10 mouse cellular contexts compared by ENCODE assay signal in the genomic region with DNA sequence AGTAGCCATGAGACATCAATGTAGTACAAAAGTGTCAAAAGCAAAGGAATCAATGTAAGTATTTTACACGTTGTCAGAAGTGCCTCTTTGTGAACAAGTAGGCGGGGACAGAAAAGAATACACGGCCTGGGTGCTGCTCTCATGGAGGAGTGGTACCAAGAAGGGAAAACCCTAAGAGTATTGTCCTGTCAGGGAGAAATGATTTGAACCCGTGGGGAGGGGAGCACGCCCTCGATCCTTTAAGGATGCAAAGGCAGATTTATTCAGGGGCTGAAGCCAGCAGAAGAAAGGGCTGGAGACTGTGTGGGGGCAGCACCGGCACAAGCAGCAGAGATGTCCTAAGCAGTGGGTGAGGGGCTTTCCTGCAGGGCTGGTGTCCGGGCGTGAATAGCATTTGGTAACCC. TPM values are rescaled to one million over a fixed set of nuclear protein-coding genes. Genes with fewer than 3 reads are reported as not detected.
A peak's percentile ranks its signal among the peaks of the same experiment; 100 is the strongest.
DNase-seq lines count a peak whose midpoint lies in the region; ATAC-seq lines count a peak whose summit lies in the region.
"Had no signal": no experiment of that assay in that cellular context is flagged by ENCODE, and none has a peak within 500 bp of the region (broad histone marks: within the 10 kb centered on the region; RNA-seq: fewer than 3 reads in every experiment).

No protein-coding gene starts in this region.

- no peak for DNase-seq in heart, embryonic 10.5 days (ENCODE audit: low spot score)
- no peak for DNase-seq in heart, postnatal 25 days (ENCODE audit: low spot score)
- peak; percentile 71 for DNase-seq in ES-CJ7 (ENCODE audit: low read depth, low spot score)
- DNase-seq in forebrain, embryonic 11.5 days (ENCODE audit: low spot score), result peak; percentile 63
- DNase-seq in limb, embryonic 10.5 days (ENCODE audit: low spot score), result no peak
- no peak for DNase-seq in layer of hippocampus, adult 11-12 months (ENCODE audit: low spot score)

- H3K4me2 ChIP-seq in forebrain, embryonic 11.5 days (ENCODE audit: low read depth, low read length, severe bottlenecking), result peak overlapping the region; percentile 42
- no peak overlapping the region for H3K4me2 ChIP-seq in liver, embryonic 12.5 days
- H3K4me2 ChIP-seq in kidney, embryonic 14.5 days (replicated peaks; ENCODE audit: low read depth, low read length), result no peak overlapping the region; the same call in 1 of the 2 replicates

- no peak overlapping the region for H3K27ac ChIP-seq in heart, embryonic 10.5 days
- H3K27ac ChIP-seq in forebrain, embryonic 11.5 days (ENCODE audit: low read depth, low read length), result peak overlapping the region; percentile 93
- peak overlapping the region; percentile 44; the same call in 1 of the 2 replicates for H3K27ac ChIP-seq in limb, embryonic 10.5 days
- no peak overlapping the region for H3K27ac ChIP-seq in liver, embryonic 12.5 days
- H3K27ac ChIP-seq in kidney, embryonic 14.5 days (ENCODE audit: low read depth, low read length), result no peak overlapping the region

- H3K9me3 ChIP-seq in heart, embryonic 10.5 days, result no peaks in the 10 kb centered on the region
- no peaks in the 10 kb centered on the region for H3K9me3 ChIP-seq in forebrain, embryonic 11.5 days (ENCODE audit: control insufficient read depth, low read length)
- no peaks in the 10 kb centered on the region for H3K9me3 ChIP-seq in limb, embryonic 10.5 days (replicated peaks)
- H3K9me3 ChIP-seq in liver, embryonic 12.5 days (replicated peaks), result no peaks in the 10 kb centered on the region
- no peaks in the 10 kb centered on the region for H3K9me3 ChIP-seq in kidney, embryonic 14.5 days (ENCODE audit: control insufficient read depth, low read length)
- H3K9me3 ChIP-seq: kidney, embryonic 15.5 days had no signal

- intact Hi-C loops in heart, postnatal 25 days (cut with DNase I), result no loop called here

- 0 out of 2 replicates have a peak overlapping the region, but pooled peaks have one; percentile 47 for H3K4me3 ChIP-seq in heart, embryonic 10.5 days
- H3K4me3 ChIP-seq in forebrain, embryonic 11.5 days (ENCODE audit: low read depth, low read length), result no peak overlapping the region
- H3K4me3 ChIP-seq in limb, embryonic 10.5 days, result no peak overlapping the region
- no peak overlapping the region for H3K4me3 ChIP-seq in liver, embryonic 12.5 days
- H3K4me3 ChIP-seq in kidney, embryonic 14.5 days (ENCODE audit: low read length), result no peak overlapping the region
- H3K4me3 ChIP-seq: kidney, embryonic 15.5 days had no signal

- peaks cover 16% of the 10 kb centered on the region for H3K4me1 ChIP-seq in heart, embryonic 10.5 days
- H3K4me1 ChIP-seq in forebrain, embryonic 11.5 days (replicated peaks; ENCODE audit: control insufficient read depth, insufficient read depth, low read length), result peaks cover 13% of the 10 kb centered on the region; the same call in 1 of the 2 replicates
- H3K4me1 ChIP-seq in limb, embryonic 10.5 days, result peaks cover 6% of the 10 kb centered on the region; the same call in 1 of the 2 replicates
- H3K4me1 ChIP-seq in liver, embryonic 12.5 days, result no peaks in the 10 kb centered on the region
- H3K4me1 ChIP-seq in kidney, embryonic 14.5 days (ENCODE audit: control insufficient read depth, insufficient read depth, low read length), result 0 out of 2 replicates have a peak, but pooled peaks cover 3% of the 10 kb centered on the region

- H3K9ac ChIP-seq in forebrain, embryonic 11.5 days (ENCODE audit: low read length), result peak overlapping the region; percentile 55
- H3K9ac ChIP-seq in liver, embryonic 12.5 days, result no peak overlapping the region
- H3K9ac ChIP-seq in kidney, embryonic 14.5 days (ENCODE audit: low read depth, low read length), result no peak overlapping the region
- H3K9ac ChIP-seq: kidney, embryonic 15.5 days had no signal

- H3K36me3 ChIP-seq in heart, embryonic 10.5 days, result no peaks in the 10 kb centered on the region
- H3K36me3 ChIP-seq in forebrain, embryonic 11.5 days (ENCODE audit: control insufficient read depth, insufficient read depth, low read length), result no peaks in the 10 kb centered on the region
- no peaks in the 10 kb centered on the region for H3K36me3 ChIP-seq in limb, embryonic 10.5 days
- no peaks in the 10 kb centered on the region for H3K36me3 ChIP-seq in liver, embryonic 12.5 days
- H3K36me3 ChIP-seq in kidney, embryonic 14.5 days (ENCODE audit: control insufficient read depth, insufficient read depth, low read length), result no peaks in the 10 kb centered on the region
- H3K36me3 ChIP-seq: kidney, embryonic 15.5 days had no signal

- WGBS in heart, embryonic 10.5 days, result 35% methylated on average over 9 of the region's 9 CpGs
- WGBS in forebrain, embryonic 11.5 days, result 5% methylated on average over 9 of the region's 9 CpGs
- 38% methylated on average over 9 of the region's 9 CpGs for WGBS in limb, embryonic 10.5 days
- WGBS in liver, embryonic 12.5 days (ENCODE audit: insufficient replicate concordance), result 35% methylated on average over 9 of the region's 9 CpGs
- 23% methylated on average over 9 of the region's 9 CpGs for WGBS in kidney, embryonic 14.5 days

- ATAC-seq in forebrain, embryonic 11.5 days (replicated peaks; ENCODE audit: low FRiP score), result peak; percentile 75
- ATAC-seq in liver, embryonic 12.5 days, result no peak
- no peak for ATAC-seq in kidney, embryonic 14.5 days (ENCODE audit: low FRiP score, low TSS enrichment)

- H3K27me3 ChIP-seq in heart, embryonic 10.5 days (ENCODE audit: insufficient read depth, poor library complexity, severe bottlenecking), result no peaks in the 10 kb centered on the region
- no peaks in the 10 kb centered on the region for H3K27me3 ChIP-seq in forebrain, embryonic 11.5 days (ENCODE audit: control insufficient read depth, insufficient read depth, low read length)
- H3K27me3 ChIP-seq in limb, embryonic 10.5 days (ENCODE audit: low read depth, poor library complexity, severe bottlenecking), result no peaks in the 10 kb centered on the region
- peaks cover 31% of the 10 kb centered on the region for H3K27me3 ChIP-seq in liver, embryonic 12.5 days (replicated peaks)
- no peaks in the 10 kb centered on the region for H3K27me3 ChIP-seq in kidney, embryonic 14.5 days (ENCODE audit: control insufficient read depth, insufficient read depth, low read length)
- H3K27me3 ChIP-seq: kidney, embryonic 15.5 days had no signal

RNA-seq across cellular contexts. Expression of a gene that starts 26.7 kb away (rescaled TPM):
- polyA plus RNA-seq in heart, embryonic 10.5 days (2016; fragmentation: Nextera tagmentation; extraction: Ambion mirVana), result 8.3 and 8.4 TPM in 2 replicates
- total RNA-seq in heart, postnatal 25 days (2021), result 1 to 10 TPM; 2.7 to 3.7 TPM
- polyA plus RNA-seq in forebrain, embryonic 11.5 days (2014; fragmentation: Nextera tagmentation; extraction: Ambion mirVana), result 16.2 and 16.8 TPM in 2 replicates
- 8.4 and 9.6 TPM in 2 replicates for polyA plus RNA-seq in limb, embryonic 10.5 days (2016; fragmentation: Nextera tagmentation; extraction: Ambion mirVana)
- 1.3 and 1.5 TPM in 2 replicates for polyA plus RNA-seq in liver, embryonic 12.5 days (2016; fragmentation: Nextera tagmentation; extraction: Ambion mirVana)
- polyA plus RNA-seq in kidney, embryonic 14.5 days (2014; fragmentation: Nextera tagmentation; extraction: Ambion mirVana), result 7.1 and 14.3 TPM in 2 replicates
- total RNA-seq: monocyte, adult 5-6 weeks had no signal

RNA-seq across cellular contexts. Expression of a gene that starts 58.9 kb away (rescaled TPM):
- polyA plus RNA-seq in heart, embryonic 10.5 days (2016; fragmentation: Nextera tagmentation; extraction: Ambion mirVana), result 39.2 and 56.0 TPM in 2 replicates
- total RNA-seq in heart, postnatal 25 days (2021), result 10 to 100 TPM; 75.9 to 79.1 TPM
- 28.2 and 30.2 TPM in 2 replicates for polyA plus RNA-seq in forebrain, embryonic 11.5 days (2014; fragmentation: Nextera tagmentation; extraction: Ambion mirVana)
- polyA plus RNA-seq in limb, embryonic 10.5 days (2016; fragmentation: Nextera tagmentation; extraction: Ambion mirVana), result 17.0 and 21.2 TPM in 2 replicates
- 4.0 and 4.3 TPM in 2 replicates for polyA plus RNA-seq in liver, embryonic 12.5 days (2016; fragmentation: Nextera tagmentation; extraction: Ambion mirVana)
- 14.5 and 21.1 TPM in 2 replicates for polyA plus RNA-seq in kidney, embryonic 14.5 days (2014; fragmentation: Nextera tagmentation; extraction: Ambion mirVana)

Comparison
In these comparisons a context has a peak if more than half of its experiments do, and no peak if none do; other contexts are left out.
1. DNase-seq: peak in ES-CJ7 (single experiment) and forebrain, embryonic 11.5 days (single experiment); none in heart, embryonic 10.5 days (single experiment), heart, postnatal 25 days (single experiment), limb, embryonic 10.5 days (single experiment) and layer of hippocampus, adult 11-12 months (single experiment).
2. H3K27ac ChIP-seq: peak in forebrain, embryonic 11.5 days (single experiment) and limb, embryonic 10.5 days (single experiment); none in heart, embryonic 10.5 days (single experiment), liver, embryonic 12.5 days (single experiment) and kidney, embryonic 14.5 days (single experiment).